Mouse (Mus musculus) small intestine, adult 2 months (tissue): ENCODE results near the gene Nexn. TPM values are rescaled to one million over a fixed set of nuclear protein-coding genes. Genes with fewer than 3 reads are reported as not detected.

Source experiments
- H3K27ac ChIP-seq: fragments of 200-500 bp; 2 replicates; pipeline ENCODE4 v1.5.1; 2012; ENCODE audit warnings: low read depth, low read length, control low read depth, inconsistent platforms; ENCODE audit not compliant: insufficient read depth
- H3K27me3 ChIP-seq: fragments of 200-500 bp; 2 replicates; pipeline ENCODE4 v1.6.1; 2012; ENCODE audit warnings: mild to moderate bottlenecking, moderate library complexity, low read length, inconsistent platforms; ENCODE audit not compliant: control insufficient read depth, insufficient read depth
- H3K36me3 ChIP-seq: fragments of 200-500 bp; 2 replicates; pipeline ENCODE4 v1.6.1; 2012; ENCODE audit warnings: mild to moderate bottlenecking, low read length, control low read depth, inconsistent platforms; ENCODE audit not compliant: control insufficient read depth, insufficient read depth
- H3K4me1 ChIP-seq: fragments of 200-500 bp; 2 replicates; pipeline ENCODE4 v1.6.1; 2012; ENCODE audit warnings: low read length, inconsistent platforms, mixed read lengths; ENCODE audit not compliant: control insufficient read depth, insufficient read depth, insufficient read length
- H3K4me3 ChIP-seq: fragments of 200-500 bp; 2 replicates; pipeline ENCODE4 v1.5.1; 2012; ENCODE audit warnings: low read depth, mild to moderate bottlenecking, control low read depth, inconsistent platforms, low read length, moderate library complexity
- CTCF ChIP-seq: fragments of 200-500 bp; IDR thresholded peaks from 2 replicates; pipeline ENCODE4 v1.5.1; 2012; ENCODE audit warnings: low read depth, mild to moderate bottlenecking, control low read depth, inconsistent platforms, low read length, moderate library complexity, mixed read lengths; ENCODE audit not compliant: insufficient replicate concordance, insufficient read length; ENCODE audit errors: extremely low read depth
- POLR2A ChIP-seq: fragments of 200-500 bp; IDR thresholded peaks from 2 replicates; pipeline ENCODE4 v1.6.1; 2012; ENCODE audit warnings: low read depth, mild to moderate bottlenecking, control low read depth, inconsistent platforms, low read length, moderate library complexity
- WGBS: fragments of 180-500 bp; shearing (Covaris S2); methylation state at CpG from one replicate; pipeline ENCODE4 v1.1.7; 2018; 5-methylcytosine and 5-hydroxymethylcytosine counted together
- polyA plus RNA-seq: library from polyadenylated mRNA; depleted of rRNA; stranded (reverse); fragments of >200 nt; gene quantifications from 2 replicates; pipeline ENCODE4 v1.2.3, GENCODE M21; 2012

Nexn gene
- polyA plus RNA-seq, 1 experiment: 0.05 TPM

DNA sequence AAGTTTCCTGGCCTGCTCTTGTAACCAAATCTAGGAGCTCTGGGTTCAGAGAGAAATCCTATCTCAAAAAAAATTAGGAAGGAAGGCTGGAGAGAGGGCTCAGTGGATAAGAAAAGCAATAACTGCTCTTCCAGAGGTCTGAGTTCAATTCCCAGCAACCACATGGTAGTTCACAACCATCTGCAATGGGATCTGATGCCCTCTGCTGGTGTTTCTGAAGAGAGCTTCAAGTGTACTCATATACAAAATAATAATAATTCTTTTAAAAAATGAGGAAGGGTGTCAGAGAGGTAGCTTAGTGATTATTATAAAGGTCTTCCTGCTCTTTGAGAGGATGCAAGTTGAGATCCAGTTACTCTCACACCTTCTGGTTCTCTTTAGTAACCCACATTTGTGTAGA lies 41.2 kb downstream of the Nexn start:
- no peaks in the 10 kb centered on the region for H3K4me1 ChIP-seq
- H3K4me3 ChIP-seq: no peak overlapping the region
- no peak overlapping the region for H3K27ac ChIP-seq
- peaks cover 73% of the 10 kb centered on the region for H3K36me3 ChIP-seq
- TF ChIP-seq POLR2A: no peak
- TF ChIP-seq CTCF: no peak
- no peaks in the 10 kb centered on the region for H3K27me3 ChIP-seq

DNA sequence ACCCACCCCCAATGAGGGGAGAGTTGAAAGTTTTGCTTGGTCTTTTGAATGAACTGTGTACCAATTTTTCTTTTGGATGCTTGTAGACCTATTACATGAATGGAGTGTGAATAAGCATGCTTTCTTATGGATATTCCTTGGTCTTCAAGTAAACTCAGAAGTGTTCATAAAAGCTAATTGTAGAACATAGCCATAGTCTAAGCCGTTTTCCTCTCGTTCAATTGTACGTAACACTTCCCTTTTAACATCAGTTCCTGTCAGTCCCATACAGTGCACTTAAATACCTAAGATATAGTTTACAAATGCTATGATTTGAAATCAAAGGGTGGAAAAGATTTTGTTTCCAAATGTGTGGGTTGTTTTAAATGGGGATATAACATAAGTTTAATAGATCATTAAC lies 52.7 kb downstream of the Nexn start:
- WGBS: 21% methylated on average over 3 of the region's 3 CpGs
- Histone ChIP-seq H3K36me3 (peaks cover 22% of the 10 kb centered on the region), H3K4me3 (no peak overlapping the region), H3K27ac (no peak overlapping the region), H3K27me3 (no peaks in the 10 kb centered on the region), H3K4me1 (peaks cover 3% of the 10 kb centered on the region; the same call in 1 of the 2 replicates)
- TF ChIP-seq CTCF (no peak), POLR2A (no peak)

DNA sequence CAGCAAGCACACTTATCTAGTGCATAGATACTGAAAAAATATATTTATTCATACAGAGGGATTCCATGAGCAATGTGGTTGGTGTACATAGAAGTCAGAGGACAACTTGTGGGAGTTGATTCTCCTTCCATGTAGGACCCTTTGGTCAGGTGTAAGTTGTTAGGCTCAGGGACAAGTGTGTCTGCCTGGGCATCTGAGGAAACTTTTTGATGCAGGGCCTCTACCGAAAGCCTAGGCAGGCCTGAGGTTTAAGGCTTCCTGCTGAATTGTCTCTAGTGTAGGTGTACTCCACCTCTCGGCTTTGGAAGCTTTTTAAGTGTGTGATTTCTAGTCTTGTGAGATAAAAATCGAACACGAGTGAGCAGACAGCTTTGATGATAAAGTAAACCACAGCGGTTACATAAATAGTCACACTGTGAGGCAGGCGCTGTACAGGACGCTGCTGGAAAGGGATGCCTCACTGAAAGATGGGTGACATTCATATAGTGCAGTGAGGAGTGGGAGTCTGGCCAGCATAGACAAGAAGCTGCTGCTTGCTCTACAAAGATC lies 54.3 kb downstream of the Nexn start:
- Histone ChIP-seq H3K4me1 (peaks cover 5% of the 10 kb centered on the region; the same call in 1 of the 2 replicates), H3K27me3 (no peaks in the 10 kb centered on the region), H3K36me3 (peaks cover 11% of the 10 kb centered on the region), H3K4me3 (peak overlapping the region; percentile 71), H3K27ac (peak overlapping the region; percentile 17; the same call in 1 of the 2 replicates)
- TF ChIP-seq POLR2A (no peak), CTCF (no peak)
- 2% methylated on average over 7 of the region's 7 CpGs for WGBS

DNA sequence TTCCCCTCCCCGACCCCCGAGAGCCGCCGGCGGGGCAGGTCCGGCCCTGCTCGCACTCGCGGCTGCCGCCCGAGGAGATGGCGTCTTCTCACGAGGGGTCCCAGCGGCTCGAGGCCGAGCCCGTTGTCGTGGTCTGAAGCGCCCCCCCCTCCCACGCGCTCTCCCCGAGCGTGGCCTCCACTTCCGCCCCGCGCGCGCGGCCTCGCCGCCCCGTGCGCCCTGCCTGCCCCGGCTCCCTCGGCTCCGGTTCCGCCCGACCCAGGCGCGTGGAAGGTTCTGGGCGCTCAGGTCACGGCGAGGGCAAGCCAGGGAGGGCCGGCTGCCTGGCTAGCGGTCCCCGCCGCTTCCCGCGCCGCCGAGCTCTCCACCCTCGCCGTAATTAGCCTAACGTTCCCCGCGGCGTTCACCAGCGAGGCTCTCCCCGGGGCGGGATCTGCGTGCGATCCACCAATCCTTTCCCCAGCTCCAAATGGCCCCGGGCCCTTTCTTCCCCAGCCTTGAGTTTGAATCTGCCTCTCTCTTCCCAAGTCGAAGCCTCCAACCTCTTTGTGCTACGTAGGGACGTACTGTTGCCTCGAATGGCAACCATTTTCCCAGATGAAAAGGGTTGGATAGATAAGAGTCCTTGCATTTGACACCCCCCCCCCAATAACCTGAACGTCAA lies 55.3 kb downstream of the Nexn start:
- TF ChIP-seq POLR2A: no peak
- TF ChIP-seq CTCF: no peak
- H3K27me3 ChIP-seq: no peaks in the 10 kb centered on the region
- H3K4me1 ChIP-seq: peaks cover 9% of the 10 kb centered on the region; the same call in 1 of the 2 replicates
- peaks cover 5% of the 10 kb centered on the region for H3K36me3 ChIP-seq
- peak overlapping the region; percentile 71 for H3K4me3 ChIP-seq
- under 1% methylated on average over 68 of the region's 68 CpGs for WGBS
- peak overlapping the region; percentile 86 for H3K27ac ChIP-seq

DNA sequence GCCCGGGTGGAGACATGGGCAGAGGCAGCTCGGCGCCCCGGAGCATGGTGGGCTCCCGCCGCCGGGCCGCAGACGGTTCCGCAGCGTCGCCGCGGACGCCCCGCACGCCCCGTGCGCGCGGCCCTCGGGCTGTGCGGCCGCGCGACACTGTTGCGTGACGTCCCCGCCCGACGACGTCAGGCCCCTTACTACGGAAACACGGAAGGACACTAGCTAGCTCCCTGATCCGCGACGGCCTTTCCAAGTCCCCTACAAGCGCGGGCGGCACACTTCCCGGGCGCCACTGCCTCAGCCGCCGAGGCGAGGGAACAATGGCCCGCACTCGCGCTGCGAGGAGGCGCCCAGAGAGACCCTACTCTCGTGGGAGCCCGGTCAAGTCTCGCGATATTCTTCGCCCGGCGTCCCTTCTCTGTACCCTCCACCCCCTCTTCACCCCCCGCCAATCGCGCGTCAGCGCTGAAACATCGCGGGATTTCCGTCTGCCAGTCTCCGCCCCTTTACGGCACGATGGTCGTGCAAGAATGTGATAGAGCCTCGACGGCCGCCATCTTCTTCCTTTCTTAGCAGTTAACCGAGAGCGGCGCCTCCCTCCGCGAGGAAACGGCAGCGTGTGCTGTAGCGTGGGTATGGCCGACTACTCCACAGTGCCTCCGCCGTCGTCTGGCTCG lies 56.0 kb downstream of the Nexn start, which contains the start of the genes Dnajb4 and Fubp1:
Dnajb4 (minus strand) TSS at position 336 of the 668 bp plus-strand sequence.
Fubp1 (plus strand) TSS at position 456 of the 668 bp plus-strand sequence.
- Histone ChIP-seq H3K27me3 (no peaks in the 10 kb centered on the region), H3K36me3 (no peaks in the 10 kb centered on the region), H3K4me1 (peaks cover 9% of the 10 kb centered on the region; the same call in 1 of the 2 replicates), H3K4me3 (peak within 1 kb of the TSS; percentile 71), H3K27ac (peak within 1 kb of the TSS; percentile 95)
- under 1% methylated on average over 85 of the region's 85 CpGs for WGBS
- TF ChIP-seq POLR2A (peak; percentile 94), CTCF (no peak)

DNA sequence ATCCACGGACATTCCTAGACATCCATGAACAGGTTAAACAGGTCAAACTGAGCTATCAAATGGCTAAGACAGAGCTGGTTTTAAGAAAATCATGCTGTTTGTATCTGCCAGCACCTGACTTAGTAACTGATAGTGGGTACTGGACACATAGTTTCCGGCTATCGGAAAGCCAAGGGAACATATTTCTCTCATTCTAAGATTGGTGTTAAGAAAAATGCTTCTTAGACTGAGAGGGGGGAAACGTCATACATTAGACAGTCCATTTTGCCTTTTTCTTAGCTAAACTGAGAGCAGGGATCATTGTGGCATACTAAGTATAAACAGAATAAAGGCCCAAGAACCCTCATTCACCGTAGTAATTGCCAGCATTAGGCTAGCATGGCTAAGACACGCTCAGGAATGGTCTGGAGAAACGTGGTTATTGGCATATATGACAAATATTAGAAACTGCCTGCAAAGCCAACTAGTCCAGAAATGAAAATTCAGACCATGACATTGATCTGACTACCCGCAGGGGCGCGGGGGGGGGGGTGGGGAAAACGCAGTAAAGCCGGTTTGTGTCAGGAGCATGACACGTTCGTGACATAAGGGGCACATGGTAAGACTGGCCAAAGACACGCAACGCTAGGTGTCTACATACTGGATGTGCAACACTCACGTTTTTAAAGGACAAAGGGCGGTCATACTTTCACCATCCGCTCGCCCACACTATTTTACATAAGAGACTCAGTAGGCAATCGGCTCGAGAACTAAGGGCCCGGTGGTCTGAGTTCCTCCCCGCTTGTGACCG lies 56.8 kb downstream of the Nexn start:
- peaks cover 9% of the 10 kb centered on the region; the same call in 1 of the 2 replicates for H3K4me1 ChIP-seq
- H3K27ac ChIP-seq: peak overlapping the region; percentile 95
- H3K27me3 ChIP-seq: no peaks in the 10 kb centered on the region
- TF ChIP-seq CTCF (no peak), POLR2A (no peak)
- peak overlapping the region; percentile 71 for H3K4me3 ChIP-seq
- H3K36me3 ChIP-seq: no peaks in the 10 kb centered on the region
- WGBS: 2% methylated on average over 25 of the region's 25 CpGs
